Mouse (Mus musculus): ENCODE results near the gene Enthd1. TPM values are rescaled to one million over a fixed set of nuclear protein-coding genes. Genes with fewer than 3 reads are reported as not detected.

Gene Enthd1
- polyA plus RNA-seq, 1 experiment: not detected

DNA sequence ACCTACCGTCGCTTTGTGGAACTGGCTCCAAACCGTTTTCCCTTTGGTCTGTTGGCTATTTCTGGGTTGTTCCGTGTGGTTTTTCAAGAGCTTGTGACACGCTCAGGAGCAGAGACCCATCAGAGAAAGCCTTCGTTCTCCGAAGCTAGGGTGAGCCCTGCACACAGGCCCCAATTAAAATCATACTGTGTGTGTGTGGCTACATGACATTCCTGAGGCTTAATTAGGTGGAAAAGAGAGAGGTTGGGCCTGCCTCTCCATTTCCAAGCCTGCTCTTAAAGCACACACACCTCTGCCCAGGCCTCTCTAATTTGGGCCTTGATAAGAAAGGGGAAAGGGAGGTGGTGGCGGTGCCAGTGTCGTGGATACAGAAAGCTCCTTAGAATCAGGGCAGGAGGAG lies 126.5 kb downstream of the Enthd1 start:
- Histone ChIP-seq H3K27ac (ENCODE audit: insufficient read depth, low read depth, low read length) (no peak overlapping the region), H3K4me1 (ENCODE audit: control insufficient read depth, insufficient read depth, low read length) (no peaks in the 10 kb centered on the region), H3K4me3 (ENCODE audit: insufficient read depth, low read length) (no peak overlapping the region)
- TF ChIP-seq POLR2A (IDR thresholded peaks at IDR 0.05; ENCODE audit: borderline replicate concordance, low read depth, low read length): no peak

- no peaks in the 10 kb centered on the region for H3K4me1 ChIP-seq (ENCODE audit: control insufficient read depth, insufficient read depth, low read length)
Observed at GRCm38 (mm10) chr15:80437996-80438395, 127.0 kb downstream of the Enthd1 start.

DNA sequence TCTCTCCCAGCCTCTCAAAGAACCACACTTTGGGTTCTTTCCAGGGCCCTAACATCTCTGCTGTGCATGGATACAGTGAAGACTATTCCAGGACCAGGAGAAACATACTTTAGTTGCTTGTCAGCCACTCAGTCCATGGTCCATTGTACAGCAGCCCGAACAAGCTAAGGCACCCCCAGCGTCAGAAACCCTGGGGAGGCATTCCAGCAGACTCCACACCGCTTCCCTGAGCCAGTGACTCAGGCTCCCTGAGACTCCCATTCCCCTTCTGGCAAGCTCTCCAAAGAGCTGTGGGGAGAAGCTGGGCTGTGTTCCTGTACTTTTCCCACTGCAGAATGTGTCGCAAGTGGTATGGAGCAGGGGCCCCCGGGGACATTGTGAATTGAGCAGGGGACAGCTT lies 128.0 kb downstream of the Enthd1 start:
- H3K4me3 ChIP-seq (ENCODE audit: insufficient read depth, low read length): no peak overlapping the region
- no peak overlapping the region for H3K27ac ChIP-seq (ENCODE audit: insufficient read depth, low read depth, low read length)
- no peak for TF ChIP-seq POLR2A (IDR thresholded peaks at IDR 0.05; ENCODE audit: borderline replicate concordance, low read depth, low read length)
- no peak for TF ChIP-seq CTCF (IDR thresholded peaks at IDR 0.05; ENCODE audit: low read depth, low read length)
- no peaks in the 10 kb centered on the region for H3K4me1 ChIP-seq (ENCODE audit: control insufficient read depth, insufficient read depth, low read length)

More at GRCm38 (mm10) chr15:80437996-80438395, 127.0 kb downstream of the Enthd1 start:
- TF ChIP-seq CTCF (IDR thresholded peaks at IDR 0.05; ENCODE audit: low read depth, low read length): no peak
- no peak for TF ChIP-seq POLR2A (IDR thresholded peaks at IDR 0.05; ENCODE audit: borderline replicate concordance, low read depth, low read length)
- no peak overlapping the region for H3K27ac ChIP-seq (ENCODE audit: insufficient read depth, low read depth, low read length)
- no peak overlapping the region for H3K4me3 ChIP-seq (ENCODE audit: insufficient read depth, low read length)

DNA sequence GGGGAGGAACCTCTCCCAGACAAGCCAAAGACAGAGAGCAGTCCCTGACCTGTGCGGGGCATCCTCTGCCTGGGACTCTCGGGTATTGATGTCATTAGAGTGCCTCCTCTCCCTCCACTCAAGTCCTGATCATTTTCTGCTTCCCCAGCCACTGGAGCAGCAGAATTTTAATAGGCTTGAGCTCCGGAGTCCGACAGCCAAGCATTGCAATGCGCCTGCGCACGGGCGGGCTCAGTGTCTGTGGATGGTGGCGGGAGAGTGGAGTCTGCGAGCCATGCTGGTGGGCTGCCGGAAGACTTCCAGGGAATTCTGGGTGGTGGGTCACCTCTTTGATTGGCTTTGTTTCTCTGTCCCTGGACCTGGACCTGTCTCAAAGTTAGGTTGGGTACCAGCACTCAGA lies 134.6 kb downstream of the Enthd1 start:
- TF ChIP-seq POLR2A (IDR thresholded peaks at IDR 0.05; ENCODE audit: borderline replicate concordance, low read depth, low read length) (no peak), CTCF (IDR thresholded peaks at IDR 0.05; ENCODE audit: low read depth, low read length) (no peak)
- H3K4me3 ChIP-seq (ENCODE audit: insufficient read depth, low read length): no peak overlapping the region
- H3K4me1 ChIP-seq (ENCODE audit: control insufficient read depth, insufficient read depth, low read length): no peaks in the 10 kb centered on the region
- no peak overlapping the region for H3K27ac ChIP-seq (ENCODE audit: insufficient read depth, low read depth, low read length)

GRCm38 (mm10) chr15:80418146-80418545 lies 146.8 kb downstream of the Enthd1 start:
- Histone ChIP-seq H3K27ac (ENCODE audit: insufficient read depth, low read depth, low read length) (no peak overlapping the region), H3K4me3 (ENCODE audit: insufficient read depth, low read length) (no peak overlapping the region), H3K4me1 (ENCODE audit: control insufficient read depth, insufficient read depth, low read length) (peaks cover 4% of the 10 kb centered on the region; the same call in 1 of the 2 replicates)
- no peak for TF ChIP-seq POLR2A (IDR thresholded peaks at IDR 0.05; ENCODE audit: borderline replicate concordance, low read depth, low read length)
- no peak for TF ChIP-seq CTCF (IDR thresholded peaks at IDR 0.05; ENCODE audit: low read depth, low read length)

GRCm38 (mm10) chr15:80417066-80417465 lies 147.9 kb downstream of the Enthd1 start:
- no peak overlapping the region for H3K27ac ChIP-seq (ENCODE audit: insufficient read depth, low read depth, low read length)
- H3K4me3 ChIP-seq (ENCODE audit: insufficient read depth, low read length): no peak overlapping the region
- TF ChIP-seq POLR2A (IDR thresholded peaks at IDR 0.05; ENCODE audit: borderline replicate concordance, low read depth, low read length): no peak
- TF ChIP-seq CTCF (IDR thresholded peaks at IDR 0.05; ENCODE audit: low read depth, low read length): no peak
- peaks cover 4% of the 10 kb centered on the region; the same call in 1 of the 2 replicates for H3K4me1 ChIP-seq (ENCODE audit: control insufficient read depth, insufficient read depth, low read length)

DNA sequence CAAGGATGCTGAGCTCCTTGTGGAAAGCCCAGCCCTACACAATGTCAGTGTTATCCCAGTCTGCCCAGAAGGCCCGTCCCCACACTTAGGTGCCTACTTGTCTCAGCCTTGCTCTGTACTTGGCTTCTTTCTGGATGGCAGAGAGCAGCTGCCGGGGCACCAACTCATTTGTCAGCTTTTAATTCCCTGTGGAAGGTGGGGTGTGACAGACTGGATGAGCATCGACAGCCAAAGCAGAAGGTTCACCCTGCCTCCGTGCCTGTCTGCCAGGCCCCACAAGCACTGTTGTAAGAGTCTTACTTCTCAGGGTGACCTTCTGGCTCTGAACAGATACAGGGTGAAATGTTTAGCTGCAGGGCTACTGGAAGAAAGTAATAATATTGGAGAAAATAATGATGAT lies 149.8 kb downstream of the Enthd1 start:
- TF ChIP-seq CTCF (IDR thresholded peaks at IDR 0.05; ENCODE audit: low read depth, low read length) (no peak), POLR2A (IDR thresholded peaks at IDR 0.05; ENCODE audit: borderline replicate concordance, low read depth, low read length) (no peak)
- peaks cover 4% of the 10 kb centered on the region; the same call in 1 of the 2 replicates for H3K4me1 ChIP-seq (ENCODE audit: control insufficient read depth, insufficient read depth, low read length)
- no peak overlapping the region for H3K27ac ChIP-seq (ENCODE audit: insufficient read depth, low read depth, low read length)
- no peak overlapping the region for H3K4me3 ChIP-seq (ENCODE audit: insufficient read depth, low read length)

- Histone ChIP-seq H3K4me1 (ENCODE audit: control insufficient read depth, insufficient read depth, low read length) (peaks cover 4% of the 10 kb centered on the region; the same call in 1 of the 2 replicates), H3K4me3 (ENCODE audit: insufficient read depth, low read length) (no peak overlapping the region), H3K27ac (ENCODE audit: insufficient read depth, low read depth, low read length) (no peak overlapping the region)
- TF ChIP-seq POLR2A (IDR thresholded peaks at IDR 0.05; ENCODE audit: borderline replicate concordance, low read depth, low read length) (no peak), CTCF (IDR thresholded peaks at IDR 0.05; ENCODE audit: low read depth, low read length) (no peak)
Observed at GRCm38 (mm10) chr15:80413988-80414721, 150.8 kb downstream of the Enthd1 start.

DNA sequence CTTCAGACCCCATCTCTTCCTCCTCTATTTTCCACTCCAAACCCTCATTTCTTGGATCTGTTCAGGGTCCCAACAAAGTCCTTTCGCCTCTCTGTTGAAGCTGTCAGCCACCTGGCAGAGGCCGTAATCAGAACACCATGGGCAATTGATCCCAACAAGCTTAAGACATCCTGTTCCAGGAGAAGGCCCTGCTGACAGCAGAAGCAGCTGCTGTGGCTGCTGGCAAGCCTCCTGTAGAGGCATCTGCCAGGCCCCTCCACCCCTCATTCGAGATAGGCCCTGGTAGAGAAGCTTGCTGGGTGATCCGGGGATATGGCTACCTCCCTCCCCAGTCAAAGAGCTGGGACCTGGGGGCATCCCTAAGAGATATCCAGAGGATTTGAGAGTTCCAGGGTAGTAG lies 151.9 kb downstream of the Enthd1 start:
- Histone ChIP-seq H3K27ac (ENCODE audit: insufficient read depth, low read depth, low read length) (no peak overlapping the region), H3K4me1 (ENCODE audit: control insufficient read depth, insufficient read depth, low read length) (peaks cover 4% of the 10 kb centered on the region; the same call in 1 of the 2 replicates), H3K4me3 (ENCODE audit: insufficient read depth, low read length) (no peak overlapping the region)
- TF ChIP-seq POLR2A (IDR thresholded peaks at IDR 0.05; ENCODE audit: borderline replicate concordance, low read depth, low read length) (no peak), CTCF (IDR thresholded peaks at IDR 0.05; ENCODE audit: low read depth, low read length) (no peak)

- no peak overlapping the region for H3K27ac ChIP-seq (ENCODE audit: insufficient read depth, low read depth, low read length)
- no peak overlapping the region for H3K4me3 ChIP-seq (ENCODE audit: insufficient read depth, low read length)
- peaks cover 4% of the 10 kb centered on the region; the same call in 1 of the 2 replicates for H3K4me1 ChIP-seq (ENCODE audit: control insufficient read depth, insufficient read depth, low read length)
- no peak for TF ChIP-seq CTCF (IDR thresholded peaks at IDR 0.05; ENCODE audit: low read depth, low read length)
Observed at GRCm38 (mm10) chr15:80410661-80411060, 154.3 kb downstream of the Enthd1 start.
